Mouse (Mus musculus): ENCODE data around the gene Gpx6. TPM values are rescaled to one million over a fixed set of nuclear protein-coding genes. Genes with fewer than 3 reads are reported as not detected.

Gpx6 gene
- polyA plus RNA-seq (2015; fragmentation: Nextera tagmentation; extraction: Ambion mirVana), result not detected in 2 replicates

GRCm38 (mm10) chr13:21311926-21312325, at the start of gene Gpx6:
Gpx6 (plus strand) TSS chr13:21312125.

DNA sequence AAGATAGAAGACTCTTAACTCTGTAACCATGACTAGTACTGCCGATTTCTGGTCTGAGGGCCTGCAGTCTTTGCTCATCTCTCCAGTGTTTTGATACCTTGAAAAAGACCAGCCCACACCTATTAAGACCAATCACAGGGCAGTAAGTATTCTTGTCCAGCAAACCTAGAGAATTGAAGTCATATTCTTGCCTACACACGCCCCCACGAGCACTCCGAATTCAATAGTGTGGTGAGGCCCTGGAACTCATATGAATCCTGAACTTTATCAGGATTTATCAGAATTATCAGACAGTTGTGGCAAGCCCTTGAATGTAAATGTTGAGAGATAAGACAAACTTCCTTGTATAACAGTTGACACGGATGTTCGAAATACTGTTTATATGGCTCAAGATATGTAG, 19.3 kb upstream of the Gpx6 start, which contains the start of gene Gpx5:
TSS of gene Gpx5 (minus strand) at position 101 of the 400 bp plus-strand sequence.

GRCm38 (mm10) chr13:21346610-21347009, 34.7 kb downstream of the Gpx6 start, which contains the start of gene Olfr1367:
Olfr1367 (plus strand) TSS chr13:21346910.

GRCm38 (mm10) chr13:21362621-21363248, 50.8 kb downstream of the Gpx6 start, which contains the start of gene Zscan12:
Zscan12 (plus strand) TSS chr13:21362820.

Other genes with a start within 250 kb of the Gpx6 start
- gene Olfr1370, start 237.2 kb upstream of the Gpx6 start, polyA plus RNA-seq (2015; fragmentation: Nextera tagmentation; extraction: Ambion mirVana), result not detected in 2 replicates
- gene Olfr1369-ps1, start 200.6 kb upstream of the Gpx6 start, polyA plus RNA-seq (2015; fragmentation: Nextera tagmentation; extraction: Ambion mirVana), result not detected in 2 replicates
- gene Olfr263, start 182.5 kb upstream of the Gpx6 start, polyA plus RNA-seq (2015; fragmentation: Nextera tagmentation; extraction: Ambion mirVana), result not detected in 2 replicates
- gene Olfr1368, start 166.3 kb upstream of the Gpx6 start, polyA plus RNA-seq (2015; fragmentation: Nextera tagmentation; extraction: Ambion mirVana), result not detected in 2 replicates
- 39.2 and 41.1 TPM in 2 replicates for gene Trim27, start 132.7 kb upstream of the Gpx6 start, polyA plus RNA-seq (2015; fragmentation: Nextera tagmentation; extraction: Ambion mirVana)
- gene Gpx5, start 19.4 kb upstream of the Gpx6 start, polyA plus RNA-seq (2015; fragmentation: Nextera tagmentation; extraction: Ambion mirVana), result not detected in 2 replicates
- gene Olfr1367, start 34.8 kb downstream of the Gpx6 start, polyA plus RNA-seq (2015; fragmentation: Nextera tagmentation; extraction: Ambion mirVana), result not detected in 2 replicates
- gene Zscan12, start 50.7 kb downstream of the Gpx6 start, polyA plus RNA-seq (2015; fragmentation: Nextera tagmentation; extraction: Ambion mirVana), result 6.2 and 6.6 TPM in 2 replicates
- 28.7 and 32.5 TPM in 2 replicates for gene Zkscan3, start 90.6 kb downstream of the Gpx6 start, polyA plus RNA-seq (2015; fragmentation: Nextera tagmentation; extraction: Ambion mirVana)
- 0.68 and 0.95 TPM in 2 replicates for gene Pgbd1, start 128.9 kb downstream of the Gpx6 start, polyA plus RNA-seq (2015; fragmentation: Nextera tagmentation; extraction: Ambion mirVana)
- gene Zscan26, start 141.6 kb downstream of the Gpx6 start, polyA plus RNA-seq (2015; fragmentation: Nextera tagmentation; extraction: Ambion mirVana), result 15.1 and 17.5 TPM in 2 replicates
- 1.4 and 1.7 TPM in 2 replicates for gene Nkapl, start 156.4 kb downstream of the Gpx6 start, polyA plus RNA-seq (2015; fragmentation: Nextera tagmentation; extraction: Ambion mirVana)
- gene Zkscan4, start 166.8 kb downstream of the Gpx6 start, polyA plus RNA-seq (2015; fragmentation: Nextera tagmentation; extraction: Ambion mirVana), result 1.5 and 2.0 TPM in 2 replicates
- gene Gm10065, start 167.3 kb downstream of the Gpx6 start, polyA plus RNA-seq (2015; fragmentation: Nextera tagmentation; extraction: Ambion mirVana), result not detected in 2 replicates
- 0.62 and 0.77 TPM in 2 replicates for gene AK157302, start 183.1 kb downstream of the Gpx6 start, polyA plus RNA-seq (2015; fragmentation: Nextera tagmentation; extraction: Ambion mirVana)
- gene Gm11273, start 189.3 kb downstream of the Gpx6 start, polyA plus RNA-seq (2015; fragmentation: Nextera tagmentation; extraction: Ambion mirVana), result 11.8 and 13.2 TPM in 2 replicates
- 2.4 TPM in 2 replicates for gene Zkscan8, start 219.0 kb downstream of the Gpx6 start, polyA plus RNA-seq (2015; fragmentation: Nextera tagmentation; extraction: Ambion mirVana)
- 0.10 TPM in 1 of 2 replicates, not detected in the other for gene Olfr1366, start 230.7 kb downstream of the Gpx6 start, polyA plus RNA-seq (2015; fragmentation: Nextera tagmentation; extraction: Ambion mirVana)
- gene Olfr1535, start 247.8 kb downstream of the Gpx6 start, polyA plus RNA-seq (2015; fragmentation: Nextera tagmentation; extraction: Ambion mirVana), result not detected in 2 replicates

Measured in skeletal muscle tissue, postnatal 0 days (tissue).